Mouse (Mus musculus) limb, embryonic 13.5 days (tissue): ENCODE data around the gene Inafm2. TPM values are rescaled to one million over a fixed set of nuclear protein-coding genes. Genes with fewer than 3 reads are reported as not detected.

Experiments
- ATAC-seq: fragments of 200-750 bp; cut with Nextera tagmentation; 2 replicates; pipeline ENCODE4 v1.8.0; 2017; ENCODE audit warnings: low read depth, moderate number of reproducible peaks, moderate TSS enrichment; ENCODE audit not compliant: low FRiP score
- H3K27ac ChIP-seq: fragments of 300-500 bp; sonication (generic); 2 replicates; pipeline ENCODE4 v1.5.1; 2015; ENCODE audit warnings: inconsistent platforms, mild to moderate bottlenecking, moderate library complexity
- H3K27me3 ChIP-seq: fragments of 300-500 bp; sonication (generic); 2 replicates; pipeline ENCODE4 v1.6.1; 2015; ENCODE audit warnings: mild to moderate bottlenecking, inconsistent platforms
- H3K36me3 ChIP-seq: fragments of 300-500 bp; sonication (generic); 2 replicates; pipeline ENCODE4 v1.6.1; 2015; ENCODE audit warnings: inconsistent platforms, mild to moderate bottlenecking, moderate library complexity
- H3K4me1 ChIP-seq: fragments of 300-500 bp; sonication (generic); 2 replicates; pipeline ENCODE4 v1.6.1; 2015; ENCODE audit warnings: inconsistent platforms
- H3K4me2 ChIP-seq: fragments of 300-500 bp; sonication (generic); replicated peaks from 2 replicates; pipeline ENCODE4 v1.6.1; 2015; ENCODE audit warnings: inconsistent platforms, mild to moderate bottlenecking, moderate library complexity
- H3K4me3 ChIP-seq: fragments of 300-500 bp; sonication (generic); 2 replicates; pipeline ENCODE4 v1.5.1; 2015; ENCODE audit warnings: moderate library complexity, mild to moderate bottlenecking, inconsistent platforms
- H3K9ac ChIP-seq: fragments of 300-500 bp; sonication (generic); 2 replicates; pipeline ENCODE4 v1.6.1; 2015; ENCODE audit warnings: mild to moderate bottlenecking, inconsistent platforms
- H3K9me3 ChIP-seq: fragments of 300-500 bp; sonication (generic); 2 replicates; pipeline ENCODE4 v1.6.1; 2016; ENCODE audit warnings: inconsistent platforms
- WGBS: fragments of 180-500 bp; shearing (Covaris S2); methylation state at CpG from one replicate; pipeline ENCODE4 v1.1.7; 2015; 5-methylcytosine and 5-hydroxymethylcytosine counted together
- polyA plus RNA-seq: library from polyadenylated mRNA; unstranded; fragments of >200 nt; fragmentation: Nextera tagmentation; extraction: Ambion mirVana; gene quantifications from 2 replicates; pipeline ENCODE4 v1.2.1, GENCODE M21; 2015

Inafm2 gene
- polyA plus RNA-seq, 1 experiment from 2014 or later: 21.1 TPM

DNA sequence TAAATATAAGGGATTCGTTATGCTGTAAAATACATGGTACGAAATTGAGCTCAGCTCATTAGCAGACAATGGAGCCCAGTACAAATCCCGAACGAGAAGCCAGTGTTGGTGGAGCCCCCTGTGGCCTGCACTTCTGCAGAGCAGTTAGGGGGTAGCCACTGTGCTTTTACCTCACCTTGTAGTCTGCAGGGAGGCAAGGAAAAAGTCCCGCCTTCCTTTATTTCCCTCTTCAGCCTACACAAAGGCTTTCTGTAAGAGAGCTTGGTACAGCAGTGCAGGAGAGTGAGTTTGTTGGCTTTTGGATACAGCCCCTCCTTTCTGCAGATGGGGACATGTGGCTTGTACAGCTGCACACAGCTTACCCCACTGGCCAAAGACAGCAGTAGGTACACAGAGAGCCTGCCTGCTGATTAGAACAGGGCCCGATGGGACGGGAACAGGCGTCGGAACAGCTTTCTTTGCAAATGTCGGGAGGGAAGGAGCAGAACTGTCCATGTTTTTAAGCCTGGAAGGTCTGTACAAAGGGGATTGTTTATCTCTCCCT is 3.9 kb downstream of the Inafm2 start:
- Histone ChIP-seq H3K4me1 (peaks cover 69% of the 10 kb centered on the region), H3K9me3 (no peaks in the 10 kb centered on the region), H3K4me2 (peak overlapping the region; percentile 30), H3K9ac (no peak overlapping the region), H3K36me3 (no peaks in the 10 kb centered on the region), H3K27ac (peak overlapping the region; percentile 39; the same call in 1 of the 2 replicates), H3K4me3 (peak overlapping the region; percentile 3; the same call in 1 of the 2 replicates), H3K27me3 (peaks cover 6% of the 10 kb centered on the region)
- ATAC-seq: no peak
- WGBS: 46% methylated on average over 10 of the region's 10 CpGs

DNA sequence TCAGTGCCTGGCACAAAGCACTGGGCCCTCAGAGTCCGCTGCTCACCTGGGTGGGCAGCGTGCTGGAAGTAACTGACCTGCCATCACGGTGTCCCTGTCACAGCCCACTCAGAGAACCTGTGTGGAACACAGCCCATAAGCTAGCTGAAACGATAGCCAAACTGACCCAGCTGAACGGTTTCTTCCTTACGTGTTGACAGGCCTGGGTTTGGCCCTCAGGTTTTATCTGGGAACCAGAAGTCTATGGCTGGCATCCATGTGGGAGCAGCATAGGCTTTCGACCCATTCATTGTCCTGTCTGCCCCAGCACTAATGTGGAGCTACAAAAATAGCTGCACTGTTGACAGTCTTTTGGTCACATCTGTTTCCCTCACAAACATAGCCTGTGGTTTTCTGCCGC is 4.9 kb downstream of the Inafm2 start:
- peaks cover 60% of the 10 kb centered on the region for H3K4me1 ChIP-seq
- H3K27ac ChIP-seq: peak overlapping the region; percentile 22; the same call in 1 of the 2 replicates
- no peak for ATAC-seq
- WGBS: 71% methylated on average over 8 of the region's 8 CpGs
- no peak overlapping the region for H3K4me3 ChIP-seq
- no peaks in the 10 kb centered on the region for H3K9me3 ChIP-seq
- H3K36me3 ChIP-seq: no peaks in the 10 kb centered on the region
- no peaks in the 10 kb centered on the region for H3K27me3 ChIP-seq
- H3K4me2 ChIP-seq: 0 out of 2 replicates have a peak overlapping the region, but pooled peaks have one; percentile 16
- 0 out of 2 replicates have a peak overlapping the region, but pooled peaks have one; percentile 8 for H3K9ac ChIP-seq

DNA sequence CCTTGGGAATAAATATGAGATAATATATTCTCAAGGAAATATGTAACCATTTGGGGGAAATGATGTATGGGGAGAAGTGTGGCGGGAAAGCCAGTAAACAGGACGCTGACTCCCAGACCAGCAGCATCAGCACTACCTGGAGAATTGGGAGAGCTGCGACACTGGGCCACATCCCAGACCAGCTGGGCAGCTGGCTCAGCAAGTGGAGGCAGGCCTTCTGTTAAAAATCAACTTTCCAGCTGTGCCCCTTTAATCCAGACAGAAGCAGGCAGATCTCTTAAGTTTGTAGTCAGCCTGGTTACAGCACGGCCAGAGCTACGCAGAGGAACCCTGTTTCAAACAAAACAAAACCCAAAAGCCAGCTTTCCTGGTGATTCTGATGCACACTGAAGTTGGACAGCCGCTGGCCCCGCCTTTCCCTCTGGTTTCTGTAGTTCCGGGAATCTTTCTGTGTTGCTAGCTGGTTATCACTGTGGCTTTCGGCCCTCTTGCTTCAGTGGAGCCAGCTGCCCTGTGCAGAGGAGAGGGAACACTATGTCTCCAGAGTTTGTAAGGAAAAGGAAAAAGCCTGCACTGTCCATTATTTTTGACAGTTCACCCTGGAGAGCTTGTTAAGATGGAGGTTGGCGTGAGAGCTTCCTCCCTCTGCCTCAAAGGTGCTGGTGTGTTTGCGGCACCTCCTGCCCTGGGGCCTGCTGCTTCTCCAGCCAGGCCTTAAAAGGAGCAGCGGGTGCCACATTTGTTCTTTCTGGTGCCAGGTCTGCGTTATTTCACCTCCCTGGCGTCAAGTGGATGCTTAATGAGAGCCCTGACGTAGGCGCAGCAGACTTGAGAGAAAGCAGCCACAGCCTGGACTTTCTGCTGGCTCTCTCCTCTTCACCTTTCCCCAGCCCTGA is 6.6 kb downstream of the Inafm2 start:
- H3K4me2 ChIP-seq: no peak overlapping the region
- no peaks in the 10 kb centered on the region for H3K27me3 ChIP-seq
- no peaks in the 10 kb centered on the region for H3K36me3 ChIP-seq
- H3K9ac ChIP-seq: 0 out of 2 replicates have a peak overlapping the region, but pooled peaks have one; percentile 0
- H3K4me3 ChIP-seq: no peak overlapping the region
- 0 out of 2 replicates have a peak overlapping the region, but pooled peaks have one; percentile 44 for H3K27ac ChIP-seq
- 47% methylated on average over 16 of the region's 16 CpGs for WGBS
- peaks cover 52% of the 10 kb centered on the region for H3K4me1 ChIP-seq
- H3K9me3 ChIP-seq: no peaks in the 10 kb centered on the region
- ATAC-seq: no peak

GRCm38 (mm10) chr2:118752792-118753108 is 7.2 kb downstream of the Inafm2 start:
- Histone ChIP-seq H3K27ac (no peak overlapping the region), H3K4me1 (peaks cover 46% of the 10 kb centered on the region), H3K4me2 (no peak overlapping the region), H3K9ac (no peak overlapping the region), H3K9me3 (no peaks in the 10 kb centered on the region), H3K27me3 (0 out of 2 replicates have a peak, but pooled peaks cover 3% of the 10 kb centered on the region), H3K36me3 (no peaks in the 10 kb centered on the region), H3K4me3 (no peak overlapping the region)
- 61% methylated on average over 4 of the region's 4 CpGs for WGBS
- no peak for ATAC-seq

DNA sequence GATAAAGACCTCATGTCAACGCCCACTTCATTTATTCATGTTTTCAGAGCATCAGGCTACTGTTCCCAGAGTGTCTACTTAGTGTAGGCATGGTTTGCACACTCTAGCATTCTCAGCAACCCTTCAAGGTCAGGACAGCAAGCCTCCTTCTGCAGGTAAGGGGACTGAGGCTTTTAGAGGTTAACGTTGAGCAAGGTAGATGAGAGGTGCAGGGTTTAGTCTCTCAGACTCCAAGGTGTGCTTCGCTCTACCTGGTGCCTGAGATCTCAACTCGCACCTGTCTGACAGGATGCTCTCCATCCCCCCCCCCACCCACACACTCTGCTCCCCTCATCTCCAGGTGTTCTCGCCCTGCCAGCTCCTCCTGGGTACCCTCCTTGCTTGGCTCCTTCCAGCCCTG is 8.6 kb downstream of the Inafm2 start:
- H3K4me1 ChIP-seq: peaks cover 34% of the 10 kb centered on the region
- no peak overlapping the region for H3K27ac ChIP-seq
- no peak for ATAC-seq
- H3K27me3 ChIP-seq: peaks cover 15% of the 10 kb centered on the region
- H3K9me3 ChIP-seq: no peaks in the 10 kb centered on the region
- no peak overlapping the region for H3K9ac ChIP-seq
- WGBS: 91% methylated on average over 5 of the region's 5 CpGs
- no peak overlapping the region for H3K4me3 ChIP-seq
- H3K36me3 ChIP-seq: no peaks in the 10 kb centered on the region
- no peak overlapping the region for H3K4me2 ChIP-seq

DNA sequence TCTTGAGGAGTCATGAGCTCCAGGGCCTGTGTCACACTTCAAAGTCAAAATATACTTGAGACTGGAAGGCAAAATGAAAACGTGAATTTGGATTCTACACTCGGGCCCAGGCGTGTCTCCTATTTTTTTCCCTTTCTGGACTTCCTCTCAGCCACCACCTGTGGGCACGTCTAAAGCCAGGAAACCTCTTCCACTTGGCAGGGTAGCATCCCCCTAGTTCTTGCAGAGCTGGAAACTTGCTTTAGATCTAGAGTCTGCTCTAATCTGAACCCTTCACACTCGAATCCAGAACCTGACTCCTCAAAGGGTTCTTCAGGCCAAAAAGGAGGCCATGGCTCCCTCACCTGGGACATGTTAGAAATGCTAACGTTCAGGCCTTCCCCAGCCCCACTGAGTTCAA is 9.8 kb downstream of the Inafm2 start:
- Histone ChIP-seq H3K27me3 (peaks cover 24% of the 10 kb centered on the region), H3K27ac (no peak overlapping the region), H3K4me1 (peaks cover 21% of the 10 kb centered on the region), H3K9me3 (no peaks in the 10 kb centered on the region), H3K9ac (no peak overlapping the region), H3K4me2 (no peak overlapping the region), H3K4me3 (no peak overlapping the region), H3K36me3 (no peaks in the 10 kb centered on the region)
- 73% methylated on average over 6 of the region's 6 CpGs for WGBS
- no peak for ATAC-seq

- 74% methylated on average over 4 of the region's 4 CpGs for WGBS
- no peaks in the 10 kb centered on the region for H3K9me3 ChIP-seq
- no peak overlapping the region for H3K27ac ChIP-seq
- no peak overlapping the region for H3K4me2 ChIP-seq
- no peak overlapping the region for H3K9ac ChIP-seq
- H3K4me3 ChIP-seq: no peak overlapping the region
- H3K4me1 ChIP-seq: peaks cover 18% of the 10 kb centered on the region
- no peak for ATAC-seq
- peaks cover 31% of the 10 kb centered on the region for H3K27me3 ChIP-seq
- H3K36me3 ChIP-seq: no peaks in the 10 kb centered on the region
These were observed 10.5 kb downstream of the Inafm2 start for GRCm38 (mm10) chr2:118756103-118756502.

DNA sequence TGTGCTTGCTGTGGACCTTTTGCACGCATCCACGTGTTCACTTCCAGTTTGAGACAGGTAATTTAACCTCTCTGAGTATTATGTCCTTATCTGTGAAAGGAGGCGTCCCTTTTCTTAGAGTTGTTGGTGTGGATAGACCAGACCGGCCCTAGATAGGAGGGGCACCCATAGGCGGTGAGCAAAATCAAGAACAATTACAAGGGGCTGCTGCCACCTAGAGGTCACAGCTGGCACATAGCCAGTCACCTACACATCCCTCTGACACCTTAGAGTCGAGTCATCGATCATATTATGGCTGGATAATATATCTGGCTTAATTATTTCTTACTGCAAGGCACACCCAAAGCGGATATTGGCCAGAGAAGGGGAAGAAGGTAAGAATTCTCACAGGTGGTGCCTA is 14.3 kb downstream of the Inafm2 start:
- H3K27me3 ChIP-seq: peaks cover 48% of the 10 kb centered on the region
- H3K4me3 ChIP-seq: no peak overlapping the region
- no peak overlapping the region for H3K9ac ChIP-seq
- peaks cover 27% of the 10 kb centered on the region for H3K4me1 ChIP-seq
- H3K4me2 ChIP-seq: no peak overlapping the region
- WGBS: 9% methylated on average over 8 of the region's 8 CpGs
- no peak overlapping the region for H3K27ac ChIP-seq
- ATAC-seq: no peak
- H3K36me3 ChIP-seq: no peaks in the 10 kb centered on the region
- H3K9me3 ChIP-seq: no peaks in the 10 kb centered on the region

GRCm38 (mm10) chr2:118760311-118761025 is 14.9 kb downstream of the Inafm2 start:
- H3K36me3 ChIP-seq: no peaks in the 10 kb centered on the region
- peaks cover 48% of the 10 kb centered on the region for H3K27me3 ChIP-seq
- H3K4me2 ChIP-seq: no peak overlapping the region
- H3K9me3 ChIP-seq: no peaks in the 10 kb centered on the region
- H3K4me3 ChIP-seq: no peak overlapping the region
- 83% methylated on average over 11 of the region's 11 CpGs for WGBS
- no peak overlapping the region for H3K27ac ChIP-seq
- no peak overlapping the region for H3K9ac ChIP-seq
- ATAC-seq: no peak
- peaks cover 27% of the 10 kb centered on the region for H3K4me1 ChIP-seq

DNA sequence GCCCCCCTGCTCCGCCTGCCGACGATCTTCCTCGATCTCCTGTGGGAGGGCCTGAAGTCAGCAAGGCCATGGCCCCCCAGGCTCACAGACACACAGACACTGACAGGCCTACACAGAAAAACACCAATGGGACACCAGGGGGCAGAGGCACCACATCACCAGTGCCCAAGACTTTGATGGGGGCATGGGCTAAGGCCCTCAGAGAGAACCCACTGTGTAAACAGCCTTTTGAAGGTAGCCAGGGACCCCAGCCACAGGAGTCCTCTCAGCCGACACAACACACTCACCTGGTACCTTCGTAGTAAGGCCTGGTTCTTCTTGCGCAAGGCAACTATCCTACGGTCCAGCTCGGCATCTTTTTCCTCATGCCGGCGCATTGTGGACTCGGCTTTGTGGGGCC is 15.8 kb downstream of the Inafm2 start:
- 83% methylated on average over 12 of the region's 12 CpGs for WGBS
- H3K9ac ChIP-seq: peak overlapping the region; percentile 54; the same call in 1 of the 2 replicates

DNA sequence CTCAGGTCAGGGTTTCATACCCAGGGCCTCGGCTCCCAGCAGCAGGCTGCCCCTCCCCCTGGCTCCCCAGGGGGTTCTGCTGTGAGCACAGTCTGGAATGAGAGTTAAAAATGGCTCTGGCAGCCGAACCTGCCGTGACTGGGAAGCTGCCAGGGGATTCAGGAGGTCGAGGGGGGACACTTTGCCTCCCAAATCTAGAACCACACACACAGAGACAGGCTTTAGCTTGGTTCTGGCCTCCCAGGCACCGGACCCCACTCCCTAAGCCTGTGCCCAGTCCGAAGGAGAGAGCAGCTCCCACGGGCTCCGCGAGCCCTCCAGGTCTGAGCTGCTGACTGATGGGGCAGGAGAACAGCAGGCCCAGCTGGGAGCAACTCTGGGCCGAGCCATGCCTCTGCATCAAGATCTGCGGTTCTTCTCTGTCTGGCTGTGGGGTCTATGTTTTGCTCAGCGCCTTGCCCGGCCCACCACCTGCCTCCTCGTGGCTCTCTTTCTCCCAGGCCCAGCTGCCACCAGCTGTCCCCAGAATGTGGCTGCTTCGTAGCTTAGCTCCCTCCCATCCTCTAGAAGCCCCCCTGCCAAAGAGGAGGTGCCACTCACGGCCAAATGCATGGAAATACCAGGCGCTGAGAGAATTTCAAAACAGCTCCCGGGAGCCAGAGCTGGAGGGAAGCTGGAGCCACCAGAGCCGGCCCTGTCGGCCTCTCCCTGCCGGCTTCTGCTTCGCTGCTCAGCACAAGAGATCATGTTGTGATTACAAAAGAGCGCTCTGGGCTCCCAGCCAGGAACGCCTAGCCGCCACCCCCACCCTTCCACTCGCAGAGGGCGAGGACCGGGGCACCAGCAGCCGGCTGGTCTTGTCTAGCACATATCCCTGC is 16.6 kb downstream of the Inafm2 start, which contains the start of gene Ccdc9b:
Gene Ccdc9b, minus strand, starts transcription at position 756 of the 878 bp plus-strand sequence.
- peak within 1 kb of the TSS; percentile 80 for H3K27ac ChIP-seq
- H3K9ac ChIP-seq: peak within 1 kb of the TSS; percentile 54
- ATAC-seq: peak; percentile 80
- no peaks in the 10 kb centered on the region for H3K9me3 ChIP-seq
- H3K4me2 ChIP-seq: peak within 1 kb of the TSS; percentile 53
- H3K27me3 ChIP-seq: peaks cover 48% of the 10 kb centered on the region
- WGBS: 9% methylated on average over 29 of the region's 29 CpGs
- H3K4me1 ChIP-seq: peaks cover 27% of the 10 kb centered on the region
- H3K36me3 ChIP-seq: no peaks in the 10 kb centered on the region
- H3K4me3 ChIP-seq: peak within 1 kb of the TSS; percentile 24

More for the DNA sequence above, 15.8 kb downstream of the Inafm2 start:
- Histone ChIP-seq H3K4me3 (no peak overlapping the region), H3K27ac (peak overlapping the region; percentile 80), H3K4me1 (peaks cover 27% of the 10 kb centered on the region), H3K36me3 (no peaks in the 10 kb centered on the region), H3K27me3 (peaks cover 48% of the 10 kb centered on the region), H3K9me3 (no peaks in the 10 kb centered on the region), H3K4me2 (peak overlapping the region; percentile 53; the same call in 1 of the 2 replicates)
- ATAC-seq: no peak
